19 mouse cellular contexts compared by ENCODE assay signal in genomic region chr10:125995701-125996100, GRCm38 (mm10).
"Had no signal": no experiment of that assay in that cellular context is flagged by ENCODE, and none has a peak within 500 bp of the region (broad histone marks: within the 10 kb centered on the region; RNA-seq: fewer than 3 reads in every experiment).

No protein-coding gene starts in this region.

- DNase-seq: kidney, adult 11 months; kidney, adult 8-10 months; kidney, postnatal 10 days; kidney, postnatal 36 days; left cerebral cortex, postnatal 4 days; liver; liver, embryonic 13.5 days; lung, adult 2 months; lung, postnatal 14 days; lung, postnatal 4 days; right cerebral cortex, postnatal 25 days; spleen, adult 18-20 months; thymus, postnatal 25 days had no signal

- H3K9ac ChIP-seq: intestine, embryonic 15.5 days; kidney, embryonic 15.5 days; liver, embryonic 13.5 days; midbrain, embryonic 13.5 days; stomach, embryonic 15.5 days had no signal

- ATAC-seq: midbrain, embryonic 13.5 days; midbrain, embryonic 16.5 days had no signal

- H3K27ac ChIP-seq: intestine, embryonic 15.5 days; kidney, embryonic 15.5 days; liver, embryonic 13.5 days; midbrain, embryonic 10.5 days; midbrain, embryonic 13.5 days; stomach, embryonic 15.5 days had no signal

- H3K4me1 ChIP-seq: intestine, embryonic 15.5 days; liver, embryonic 13.5 days; stomach, embryonic 15.5 days had no signal

- H3K27me3 ChIP-seq: intestine, embryonic 15.5 days; kidney, embryonic 15.5 days; liver, embryonic 13.5 days; midbrain, embryonic 13.5 days; stomach, embryonic 15.5 days had no signal

- H3K36me3 ChIP-seq: midbrain, embryonic 13.5 days had no signal

- H3K4me3 ChIP-seq: intestine, embryonic 15.5 days; kidney, embryonic 15.5 days; liver, embryonic 13.5 days; midbrain, embryonic 10.5 days; midbrain, embryonic 13.5 days; stomach, embryonic 15.5 days had no signal

- H3K9me3 ChIP-seq: intestine, embryonic 15.5 days; kidney, embryonic 15.5 days; liver, embryonic 13.5 days; midbrain, embryonic 10.5 days; midbrain, embryonic 13.5 days; stomach, embryonic 15.5 days had no signal

- H3K4me2 ChIP-seq: intestine, embryonic 15.5 days; kidney, embryonic 15.5 days; liver, embryonic 13.5 days; midbrain, embryonic 13.5 days; stomach, embryonic 15.5 days had no signal
